Mouse (Mus musculus): ENCODE data around the gene Atp23. TPM values are rescaled to one million over a fixed set of nuclear protein-coding genes. Genes with fewer than 3 reads are reported as not detected.
A peak's percentile ranks its signal among the peaks of the same experiment; 100 is the strongest.
"Not testable (repeated sequence)": the region's sequence is repeated elsewhere in the genome, so short reads cannot be mapped to it uniquely, and the experiment has no call there.

Atp23 gene
- total RNA-seq, 2 experiments from 2014 or later = 1.6 to 2.2 TPM

- intact Hi-C loops (cut with DNase I) = no loop called here
- DNase-seq = no peak
Observed at GRCm38 (mm10) chr10:126840266-126840665, 60.9 kb downstream of the Atp23 start.

GRCm38 (mm10) chr10:126833006-126833405 lies 68.1 kb downstream of the Atp23 start:
- intact Hi-C loops (cut with DNase I) = loop anchor here (2.0 kb wide), 1 partner anchor 38 kb away; no protein-coding TSS in a partner anchor
- peak; percentile 71 for TF ChIP-seq CTCF (IDR thresholded peaks at IDR 0.05)

More at GRCm38 (mm10) chr10:126840266-126840665, 60.9 kb downstream of the Atp23 start:
- H3K27ac ChIP-seq = no peak overlapping the region
- TF ChIP-seq CTCF (IDR thresholded peaks at IDR 0.05) = no peak; the same call in 1 of the 2 replicates
- H3K4me3 ChIP-seq = no peak overlapping the region

GRCm38 (mm10) chr10:126831329-126831728 lies 69.8 kb downstream of the Atp23 start:
- no peak for TF ChIP-seq CTCF (IDR thresholded peaks at IDR 0.05)
- no peak overlapping the region for H3K4me3 ChIP-seq
- DNase-seq = no peak
- intact Hi-C loops (cut with DNase I) = no loop called here
- no peak overlapping the region for H3K27ac ChIP-seq

More at GRCm38 (mm10) chr10:126833006-126833405, 68.1 kb downstream of the Atp23 start:
- Histone ChIP-seq H3K4me3 (no peak overlapping the region), H3K27ac (no peak overlapping the region)
- peak; percentile 40 for DNase-seq

- intact Hi-C loops (cut with DNase I) = no loop called here
Observed at GRCm38 (mm10) chr10:126828618-126829017, 72.5 kb downstream of the Atp23 start.

GRCm38 (mm10) chr10:126827941-126828593 lies 73.1 kb downstream of the Atp23 start:
- DNase-seq = no peak
- no peak overlapping the region for H3K27ac ChIP-seq
- intact Hi-C loops (cut with DNase I) = no loop called here
- H3K4me3 ChIP-seq = no peak overlapping the region
- no peak for TF ChIP-seq CTCF (IDR thresholded peaks at IDR 0.05)

More at GRCm38 (mm10) chr10:126828618-126829017, 72.5 kb downstream of the Atp23 start:
- DNase-seq = no peak
- no peak for TF ChIP-seq CTCF (IDR thresholded peaks at IDR 0.05)
- no peak overlapping the region for H3K4me3 ChIP-seq
- no peak overlapping the region for H3K27ac ChIP-seq

- H3K4me3 ChIP-seq = no peak overlapping the region
- intact Hi-C loops (cut with DNase I) = no loop called here
- no peak for DNase-seq
- no peak overlapping the region for H3K27ac ChIP-seq
- no peak for TF ChIP-seq CTCF (IDR thresholded peaks at IDR 0.05)
Observed at GRCm38 (mm10) chr10:126826982-126827381, 74.2 kb downstream of the Atp23 start.

GRCm38 (mm10) chr10:126826216-126826615 lies 74.9 kb downstream of the Atp23 start:
- DNase-seq; intact Hi-C loops (cut with DNase I); H3K4me3 ChIP-seq; H3K27ac ChIP-seq: not testable (repeated sequence)

GRCm38 (mm10) chr10:126822418-126822817 lies 78.7 kb downstream of the Atp23 start:
- DNase-seq = no peak
- intact Hi-C loops (cut with DNase I) = no loop called here

More at GRCm38 (mm10) chr10:126822418-126822817, 78.7 kb downstream of the Atp23 start:
- Histone ChIP-seq H3K27ac (no peak overlapping the region), H3K4me3 (no peak overlapping the region)
- TF ChIP-seq CTCF (IDR thresholded peaks at IDR 0.05) = no peak

Other genes with a start within 250 kb of the Atp23 start
- gene Ctdsp2, start 77.4 kb upstream of the Atp23 start, total RNA-seq (2021) = 10 to 100 TPM; 94.0 to 99.2 TPM
- 1 to 10 TPM; 3.2 to 5.7 TPM for gene Avil, start 99.4 kb upstream of the Atp23 start, total RNA-seq (2021)
- gene Tsfm, start 129.5 kb upstream of the Atp23 start, total RNA-seq (2021) = 10 to 100 TPM; 15.0 to 28.8 TPM
- 10 to 100 TPM in 1 of 2 experiments, 1 to 10 TPM in 1; 9.5 to 10.5 TPM for gene Mettl1, start 140.1 kb upstream of the Atp23 start, total RNA-seq (2021)
- under 1 TPM; 0.08 TPM for gene Eef1akmt3, start 140.2 kb upstream of the Atp23 start, total RNA-seq (2021)
- under 1 TPM in 1 of 2 experiments, not detected in 1; 0.11 TPM for gene Cyp27b1, start 146.9 kb upstream of the Atp23 start, total RNA-seq (2021)
- gene March9, start 158.8 kb upstream of the Atp23 start, total RNA-seq (2021) = 1 to 10 TPM in 1 of 2 experiments, under 1 TPM in 1; 0.45 to 1.2 TPM
- 10 to 100 TPM; 33.5 to 40.5 TPM for gene Cdk4, start 162.2 kb upstream of the Atp23 start, total RNA-seq (2021)
- gene Tspan31, start 168.9 kb upstream of the Atp23 start, total RNA-seq (2021) = 10 to 100 TPM; 21.6 to 29.9 TPM
- 1 to 10 TPM; 1.6 TPM for gene Agap2, start 173.9 kb upstream of the Atp23 start, total RNA-seq (2021)
- 10 to 100 TPM; 10.9 to 15.1 TPM for gene Os9, start 219.8 kb upstream of the Atp23 start, total RNA-seq (2021)

All from gastrocnemius, adult 2 months (tissue).